Mouse (Mus musculus) neural tube, embryonic 13.5 days (tissue): ENCODE measurements around the gene Fam81a. TPM values are rescaled to one million over a fixed set of nuclear protein-coding genes. Genes with fewer than 3 reads are reported as not detected.

Source experiments
- ATAC-seq: fragments of 200-750 bp; cut with Nextera tagmentation; 2 replicates; pipeline ENCODE4 v1.8.0; 2017; ENCODE audit warnings: low read depth, mild to moderate bottlenecking, moderate TSS enrichment, moderate library complexity
- H3K27ac ChIP-seq: fragments of 300-500 bp; sonication (generic); replicated peaks from 2 replicates; pipeline ENCODE4 v1.5.1; 2015; ENCODE audit warnings: moderate library complexity, mild to moderate bottlenecking, inconsistent platforms
- H3K27me3 ChIP-seq: fragments of 300-500 bp; sonication (generic); 2 replicates; pipeline ENCODE4 v1.6.1; 2015; ENCODE audit warnings: mild to moderate bottlenecking, inconsistent platforms
- H3K36me3 ChIP-seq: fragments of 300-500 bp; sonication (generic); 2 replicates; pipeline ENCODE4 v1.6.1; 2015; ENCODE audit warnings: mild to moderate bottlenecking, inconsistent platforms
- H3K4me1 ChIP-seq: fragments of 300-500 bp; sonication (generic); replicated peaks from 2 replicates; pipeline ENCODE4 v1.6.1; 2015; ENCODE audit warnings: inconsistent platforms
- H3K4me2 ChIP-seq: fragments of 300-500 bp; sonication (generic); 2 replicates; pipeline ENCODE4 v1.6.1; 2015; ENCODE audit warnings: inconsistent platforms, mild to moderate bottlenecking, moderate library complexity
- H3K4me3 ChIP-seq: fragments of 300-500 bp; sonication (generic); 2 replicates; pipeline ENCODE4 v1.5.1; 2015; ENCODE audit warnings: mild to moderate bottlenecking, inconsistent platforms
- H3K9ac ChIP-seq: fragments of 300-500 bp; sonication (generic); 2 replicates; pipeline ENCODE4 v1.6.1; 2015; ENCODE audit warnings: moderate library complexity, mild to moderate bottlenecking, inconsistent platforms
- H3K9me3 ChIP-seq: fragments of 300-500 bp; sonication (generic); 2 replicates; pipeline ENCODE4 v1.6.1; 2016; ENCODE audit warnings: inconsistent platforms
- WGBS: fragments of 180-500 bp; shearing (Covaris S2); methylation state at CpG from one replicate; pipeline ENCODE4 v1.1.7; 2015; 5-methylcytosine and 5-hydroxymethylcytosine counted together
- polyA plus RNA-seq: library from polyadenylated mRNA; unstranded; fragments of >200 nt; fragmentation: Nextera tagmentation; extraction: Ambion mirVana; gene quantifications from 2 replicates; pipeline ENCODE4 v1.2.1, GENCODE M21; 2015

The Fam81a gene
- polyA plus RNA-seq, 1 experiment from 2014 or later, result 5.1 TPM

DNA sequence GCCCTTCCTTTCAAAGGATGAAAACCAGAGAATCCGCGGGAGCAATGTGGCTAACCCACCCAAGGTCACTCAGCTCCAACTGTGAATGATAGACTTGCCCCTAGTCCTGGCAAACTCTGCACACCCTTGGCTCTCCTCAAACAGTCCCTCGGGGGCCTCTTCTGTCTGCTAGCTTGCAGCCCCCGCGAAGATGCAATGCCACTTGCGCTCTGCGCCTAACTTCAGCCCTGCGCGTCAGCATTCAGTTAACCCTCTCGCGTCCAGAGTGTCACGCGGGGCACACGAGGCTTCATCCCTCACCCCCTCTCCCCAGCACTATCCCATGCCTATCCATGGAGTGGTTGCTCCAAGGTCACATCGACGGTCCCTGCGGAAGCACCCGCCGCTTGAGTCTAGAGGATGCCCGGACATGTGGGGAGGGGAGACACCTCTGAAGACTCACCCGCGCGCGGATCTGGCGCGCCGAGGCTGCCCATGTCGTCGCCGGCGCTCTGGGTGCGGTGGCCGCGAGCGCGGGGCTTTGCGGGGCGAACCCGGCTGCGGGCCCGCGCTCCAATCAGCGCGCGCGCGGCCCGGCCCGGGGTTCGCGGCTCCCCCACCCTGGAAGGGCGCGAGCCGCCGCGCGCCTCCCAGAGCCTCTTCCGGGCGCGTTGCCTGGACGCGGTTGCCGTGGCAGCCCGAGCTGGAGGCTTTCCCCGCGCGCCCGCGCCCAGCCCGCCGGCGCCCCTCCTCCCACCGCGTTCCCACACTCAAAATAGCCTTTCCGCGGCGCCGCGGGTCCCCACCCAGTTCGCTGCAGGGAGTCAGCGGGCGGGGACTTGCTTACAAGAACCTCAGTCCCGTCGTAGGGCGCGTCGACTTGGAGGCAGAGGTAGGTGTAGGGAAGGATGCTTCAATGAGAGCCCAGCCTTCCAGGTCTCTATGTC lies 1.2 kb downstream of the Fam81a start:
- Histone ChIP-seq H3K27ac (0 out of 2 replicates have a peak overlapping the region, but pooled peaks have one; percentile 18), H3K4me2 (peak overlapping the region; percentile 95), H3K9ac (peak overlapping the region; percentile 75), H3K4me3 (peak overlapping the region; percentile 70), H3K4me1 (peaks cover 20% of the 10 kb centered on the region), H3K36me3 (no peaks in the 10 kb centered on the region), H3K27me3 (peaks cover 25% of the 10 kb centered on the region), H3K9me3 (no peaks in the 10 kb centered on the region)
- peak; percentile 93 for ATAC-seq
- WGBS, result under 1% methylated on average over 67 of the region's 87 CpGs

DNA sequence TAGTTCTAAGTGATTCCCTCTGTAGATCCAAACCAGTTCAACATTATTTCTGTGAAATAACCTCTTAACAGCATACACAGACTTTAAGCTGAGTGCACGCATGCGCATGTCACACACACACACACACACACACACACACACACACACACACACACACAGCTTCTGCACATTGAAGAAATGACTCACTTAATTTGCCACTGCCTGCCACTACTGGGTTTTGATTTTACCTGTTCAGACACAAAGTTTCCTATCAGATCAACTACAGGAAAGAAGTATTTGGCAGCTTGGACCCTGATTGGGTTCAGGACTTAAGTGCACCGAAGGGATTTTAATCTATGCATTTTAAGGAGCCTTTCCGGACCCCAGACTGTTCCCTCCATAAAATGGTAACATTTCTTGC lies 2.0 kb downstream of the Fam81a start:
- no peaks in the 10 kb centered on the region for H3K36me3 ChIP-seq
- 0 out of 2 replicates have a peak overlapping the region, but pooled peaks have one; percentile 18 for H3K27ac ChIP-seq
- peaks cover 25% of the 10 kb centered on the region for H3K27me3 ChIP-seq
- peak overlapping the region; percentile 70 for H3K4me3 ChIP-seq
- peak overlapping the region; percentile 75; the same call in 1 of the 2 replicates for H3K9ac ChIP-seq
- WGBS, result 55% methylated on average over 4 of the region's 4 CpGs
- ATAC-seq, result no peak
- peak overlapping the region; percentile 95 for H3K4me2 ChIP-seq
- no peaks in the 10 kb centered on the region for H3K9me3 ChIP-seq
- peaks cover 20% of the 10 kb centered on the region for H3K4me1 ChIP-seq

DNA sequence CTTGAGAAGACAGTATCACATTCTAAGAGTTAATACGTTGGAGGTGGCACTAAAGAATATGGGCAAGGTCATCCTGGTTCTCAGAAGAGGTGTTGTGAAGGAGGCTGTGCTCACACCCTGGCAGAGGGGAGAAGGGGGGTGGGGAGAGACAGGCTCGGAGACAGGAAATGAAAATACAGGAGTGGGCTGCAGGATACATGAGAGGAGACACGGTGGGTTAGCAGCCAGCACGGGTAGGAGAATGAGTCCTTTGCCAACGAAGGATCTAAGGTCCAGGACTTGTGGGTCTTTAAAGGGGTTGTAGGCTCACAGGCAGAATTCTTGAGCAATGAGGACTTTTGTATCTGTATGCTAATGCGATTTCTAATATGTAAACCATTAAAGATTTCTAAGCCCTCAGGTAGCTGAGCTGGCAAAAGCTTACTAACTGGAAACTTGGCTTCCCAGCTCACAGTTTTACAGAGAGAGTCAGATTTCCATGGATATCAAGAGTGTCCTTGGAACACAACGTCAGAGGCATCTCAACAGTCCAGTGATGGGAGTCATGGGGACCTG lies 3.0 kb downstream of the Fam81a start:
- Histone ChIP-seq H3K4me2 (no peak overlapping the region), H3K4me3 (no peak overlapping the region)

DNA sequence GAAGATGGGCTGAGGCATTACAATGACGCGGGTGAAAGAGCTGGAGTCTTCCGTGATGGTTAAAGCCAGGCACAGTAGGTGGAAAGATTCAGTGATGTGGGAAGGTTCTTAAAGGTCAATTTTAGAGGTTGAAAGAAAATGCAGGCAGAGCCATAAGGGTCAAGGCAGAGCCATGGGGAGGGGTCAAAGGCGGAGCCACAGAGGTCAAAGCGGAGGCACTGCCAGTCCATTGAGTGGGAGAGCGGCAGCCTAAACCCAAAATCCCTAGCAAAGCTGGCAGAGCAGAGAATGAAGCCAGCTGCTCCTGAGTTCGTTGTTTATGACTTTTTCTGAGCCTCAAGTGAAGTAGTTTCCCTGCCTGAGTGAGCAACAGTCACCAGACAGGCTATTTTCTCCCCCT lies 3.8 kb downstream of the Fam81a start:
- H3K9me3 ChIP-seq, result no peaks in the 10 kb centered on the region
- H3K4me2 ChIP-seq, result no peak overlapping the region
- WGBS, result 33% methylated on average over 7 of the region's 7 CpGs
- H3K27ac ChIP-seq, result no peak overlapping the region
- H3K27me3 ChIP-seq, result peaks cover 22% of the 10 kb centered on the region
- no peak overlapping the region for H3K9ac ChIP-seq
- ATAC-seq, result no peak
- H3K36me3 ChIP-seq, result no peaks in the 10 kb centered on the region
- no peak overlapping the region for H3K4me3 ChIP-seq
- peaks cover 20% of the 10 kb centered on the region for H3K4me1 ChIP-seq

More for the DNA sequence above, 3.0 kb downstream of the Fam81a start:
- H3K4me1 ChIP-seq, result peaks cover 20% of the 10 kb centered on the region
- H3K9ac ChIP-seq, result no peak overlapping the region
- no peak for ATAC-seq
- peaks cover 25% of the 10 kb centered on the region for H3K27me3 ChIP-seq
- no peaks in the 10 kb centered on the region for H3K9me3 ChIP-seq
- no peak overlapping the region for H3K27ac ChIP-seq
- H3K36me3 ChIP-seq, result no peaks in the 10 kb centered on the region
- 46% methylated on average over 7 of the region's 7 CpGs for WGBS

DNA sequence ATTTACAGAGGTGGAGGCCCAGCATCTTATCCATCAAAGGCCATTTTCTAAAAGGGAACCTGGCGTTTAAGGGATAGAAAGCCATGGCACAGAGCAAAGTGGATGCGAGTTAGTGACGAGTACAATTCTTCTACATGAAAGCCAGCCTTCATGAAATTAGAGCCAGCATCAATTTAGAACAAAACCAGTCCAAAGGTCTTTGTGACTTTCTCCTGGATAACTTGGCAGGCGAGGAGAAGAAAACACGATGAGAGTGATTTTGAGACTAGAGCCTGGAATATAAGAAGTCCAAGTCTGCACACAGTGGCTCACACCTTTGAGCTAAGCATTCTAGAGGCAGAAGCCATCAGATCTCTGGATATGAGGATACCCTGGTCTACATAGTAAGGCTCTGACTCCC lies 4.4 kb downstream of the Fam81a start:
- Histone ChIP-seq H3K27ac (no peak overlapping the region), H3K4me2 (no peak overlapping the region), H3K9me3 (no peaks in the 10 kb centered on the region), H3K4me3 (no peak overlapping the region), H3K27me3 (peaks cover 19% of the 10 kb centered on the region; the same call in 1 of the 2 replicates), H3K36me3 (no peaks in the 10 kb centered on the region), H3K9ac (no peak overlapping the region), H3K4me1 (peaks cover 20% of the 10 kb centered on the region)
- ATAC-seq, result no peak
- WGBS, result 78% methylated on average over 5 of the region's 5 CpGs

DNA sequence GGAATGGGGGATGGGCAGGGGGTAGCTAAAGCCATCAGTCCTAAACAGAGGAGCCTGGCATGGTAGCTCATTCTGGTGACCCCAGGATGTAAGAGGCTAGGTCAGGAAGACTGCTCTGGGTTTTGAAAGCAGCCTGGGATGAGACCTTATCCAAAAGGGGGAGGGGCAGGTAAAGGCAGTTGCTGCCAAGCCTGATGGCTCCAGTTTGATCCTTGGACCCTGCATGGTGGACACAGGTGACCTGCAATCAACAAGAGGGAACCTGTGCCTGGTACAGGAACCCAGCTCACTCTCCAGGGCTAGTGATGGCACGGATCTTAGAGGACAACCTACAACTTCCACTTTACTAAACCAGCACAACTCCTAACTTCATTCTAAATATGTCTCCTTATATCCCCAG lies 7.2 kb downstream of the Fam81a start:
- 91% methylated on average over 1 of the region's 1 CpGs for WGBS
- H3K9me3 ChIP-seq, result no peaks in the 10 kb centered on the region
- no peaks in the 10 kb centered on the region for H3K4me1 ChIP-seq
- H3K36me3 ChIP-seq, result no peaks in the 10 kb centered on the region
- no peak overlapping the region for H3K9ac ChIP-seq
- H3K4me2 ChIP-seq, result no peak overlapping the region
- no peak for ATAC-seq
- H3K4me3 ChIP-seq, result no peak overlapping the region
- H3K27ac ChIP-seq, result no peak overlapping the region
- peaks cover 9% of the 10 kb centered on the region; the same call in 1 of the 2 replicates for H3K27me3 ChIP-seq

DNA sequence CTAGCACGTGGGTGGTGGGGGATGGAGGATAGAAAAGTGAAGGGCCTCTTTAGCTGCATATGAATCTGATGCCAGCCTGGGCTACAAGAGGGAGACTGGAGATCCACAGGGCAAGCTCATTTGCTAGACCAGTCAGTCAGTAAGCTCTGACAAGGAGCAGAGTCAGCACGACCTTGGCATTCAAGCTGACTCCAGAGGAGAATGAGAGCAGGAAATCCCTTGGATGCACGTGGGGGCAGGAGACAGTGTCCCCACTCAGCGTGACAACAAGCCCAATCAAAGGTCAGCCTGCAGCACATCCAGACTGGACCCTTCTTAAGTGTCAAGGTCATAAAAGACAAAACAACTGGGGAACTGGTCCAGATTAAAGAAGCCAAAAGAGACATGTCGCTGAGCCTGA lies 7.6 kb downstream of the Fam81a start:
- no peaks in the 10 kb centered on the region for H3K4me1 ChIP-seq
- 0 out of 2 replicates have a peak, but pooled peaks cover 6% of the 10 kb centered on the region for H3K27me3 ChIP-seq
- no peak overlapping the region for H3K27ac ChIP-seq
- no peak overlapping the region for H3K4me3 ChIP-seq
- no peaks in the 10 kb centered on the region for H3K36me3 ChIP-seq
- no peaks in the 10 kb centered on the region for H3K9me3 ChIP-seq
- ATAC-seq, result no peak
- no peak overlapping the region for H3K4me2 ChIP-seq
- no peak overlapping the region for H3K9ac ChIP-seq
- WGBS, result 74% methylated on average over 5 of the region's 5 CpGs

DNA sequence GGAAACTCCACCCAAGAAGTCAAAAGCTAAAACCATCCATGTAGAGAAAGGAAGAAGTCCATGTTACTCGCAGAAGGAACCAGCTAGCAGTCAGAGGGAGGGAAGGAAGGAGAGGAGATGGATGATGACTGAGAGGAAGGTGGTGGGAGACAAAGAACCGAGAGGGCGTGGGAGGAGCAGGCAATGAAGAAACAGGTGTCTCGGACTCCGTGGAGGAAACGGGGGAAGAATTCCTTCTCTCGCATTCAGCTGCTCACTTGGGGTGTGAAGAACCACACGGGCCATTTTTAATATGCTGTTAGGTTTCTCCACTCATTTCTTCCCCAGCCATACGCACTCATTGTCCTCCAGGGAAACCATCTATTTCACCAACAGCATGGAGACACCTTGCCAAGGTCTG lies 8.1 kb downstream of the Fam81a start:
- H3K4me1 ChIP-seq, result no peaks in the 10 kb centered on the region
- no peak overlapping the region for H3K4me2 ChIP-seq
- 0 out of 2 replicates have a peak, but pooled peaks cover under 1% of the 10 kb centered on the region for H3K27me3 ChIP-seq
- H3K9me3 ChIP-seq, result no peaks in the 10 kb centered on the region
- WGBS, result 88% methylated on average over 9 of the region's 9 CpGs
- no peak overlapping the region for H3K4me3 ChIP-seq
- H3K27ac ChIP-seq, result no peak overlapping the region
- ATAC-seq, result no peak
- no peaks in the 10 kb centered on the region for H3K36me3 ChIP-seq
- no peak overlapping the region for H3K9ac ChIP-seq

DNA sequence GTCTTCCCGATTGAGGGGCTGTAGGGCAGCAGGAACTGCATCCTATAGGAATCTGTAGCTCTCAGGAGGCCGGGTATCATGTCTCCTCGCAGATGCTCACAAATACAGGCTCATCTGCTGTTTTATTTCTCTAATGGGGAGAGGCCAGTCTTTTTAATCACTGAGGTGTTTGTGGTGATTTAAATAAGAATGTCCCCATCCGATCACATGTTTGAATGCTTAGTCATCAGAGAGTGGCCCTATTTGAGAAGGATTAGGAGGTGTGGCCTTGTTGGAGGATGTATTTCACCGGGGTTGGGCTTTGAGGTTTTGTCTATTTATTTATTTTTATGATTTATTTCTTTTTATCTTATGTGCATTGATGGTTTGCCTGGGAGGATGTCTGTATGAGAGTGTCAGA lies 11.6 kb downstream of the Fam81a start:
- no peak overlapping the region for H3K9ac ChIP-seq
- WGBS, result 83% methylated on average over 5 of the region's 5 CpGs
- H3K4me2 ChIP-seq, result no peak overlapping the region
- no peaks in the 10 kb centered on the region for H3K27me3 ChIP-seq
- ATAC-seq, result no peak
- H3K36me3 ChIP-seq, result no peaks in the 10 kb centered on the region
- H3K4me1 ChIP-seq, result no peaks in the 10 kb centered on the region
- H3K4me3 ChIP-seq, result no peak overlapping the region
- no peak overlapping the region for H3K27ac ChIP-seq
- no peaks in the 10 kb centered on the region for H3K9me3 ChIP-seq

DNA sequence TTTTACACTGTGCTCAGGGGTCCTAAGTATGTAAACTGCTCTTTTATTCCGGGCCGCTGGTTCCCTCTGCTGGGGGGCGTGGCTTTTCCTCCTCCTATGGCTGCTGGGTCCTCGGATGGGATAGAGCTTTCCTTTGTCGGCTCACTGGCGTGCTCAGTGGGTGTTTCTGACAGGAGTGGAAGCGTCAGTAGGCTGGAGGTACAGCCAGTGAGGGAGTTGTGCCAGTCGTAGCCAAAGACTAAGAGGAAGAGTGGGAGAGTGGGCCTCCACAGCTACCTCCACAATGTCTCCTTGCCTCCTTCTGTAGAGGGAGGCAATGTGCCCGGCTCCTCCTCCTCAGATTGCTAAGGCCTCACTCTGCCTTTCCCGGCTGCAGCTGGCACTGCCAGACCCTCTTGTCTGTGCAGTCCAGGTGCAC lies 30.5 kb downstream of the Fam81a start:
- H3K36me3 ChIP-seq, result no peaks in the 10 kb centered on the region
- H3K27me3 ChIP-seq, result no peaks in the 10 kb centered on the region
- peaks cover 14% of the 10 kb centered on the region for H3K4me1 ChIP-seq
- peak overlapping the region; percentile 23 for H3K4me3 ChIP-seq
- H3K4me2 ChIP-seq, result peak overlapping the region; percentile 54
- WGBS, result 2% methylated on average over 10 of the region's 10 CpGs
- peak; percentile 88 for ATAC-seq
- H3K27ac ChIP-seq, result 0 out of 2 replicates have a peak overlapping the region, but pooled peaks have one; percentile 13
- H3K9me3 ChIP-seq, result no peaks in the 10 kb centered on the region
- peak overlapping the region; percentile 63 for H3K9ac ChIP-seq

DNA sequence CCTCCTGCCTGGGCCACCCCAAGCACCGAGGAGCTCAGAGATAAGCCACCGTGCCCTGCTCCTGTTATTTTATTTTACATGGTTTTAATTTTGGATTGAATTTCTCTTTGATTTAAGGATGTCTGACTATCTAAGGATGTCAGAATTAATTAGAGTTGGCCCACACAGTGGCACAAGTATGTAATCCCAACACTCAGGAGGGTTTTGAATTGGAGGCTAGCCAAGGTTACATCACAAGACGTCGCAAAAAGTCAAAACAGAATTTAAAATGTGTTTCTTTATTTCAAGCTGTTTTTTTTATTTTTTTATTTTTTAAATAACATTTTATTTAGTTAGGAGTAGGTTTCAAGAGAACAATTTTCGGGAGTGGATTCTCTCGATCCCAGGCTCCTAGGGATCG lies 31.5 kb downstream of the Fam81a start:
- Histone ChIP-seq H3K4me1 (peaks cover 14% of the 10 kb centered on the region), H3K27ac (no peak overlapping the region), H3K9ac (no peak overlapping the region), H3K9me3 (no peaks in the 10 kb centered on the region), H3K4me3 (no peak overlapping the region), H3K27me3 (no peaks in the 10 kb centered on the region), H3K36me3 (no peaks in the 10 kb centered on the region), H3K4me2 (no peak overlapping the region)
- 75% methylated on average over 7 of the region's 7 CpGs for WGBS
- no peak for ATAC-seq

DNA sequence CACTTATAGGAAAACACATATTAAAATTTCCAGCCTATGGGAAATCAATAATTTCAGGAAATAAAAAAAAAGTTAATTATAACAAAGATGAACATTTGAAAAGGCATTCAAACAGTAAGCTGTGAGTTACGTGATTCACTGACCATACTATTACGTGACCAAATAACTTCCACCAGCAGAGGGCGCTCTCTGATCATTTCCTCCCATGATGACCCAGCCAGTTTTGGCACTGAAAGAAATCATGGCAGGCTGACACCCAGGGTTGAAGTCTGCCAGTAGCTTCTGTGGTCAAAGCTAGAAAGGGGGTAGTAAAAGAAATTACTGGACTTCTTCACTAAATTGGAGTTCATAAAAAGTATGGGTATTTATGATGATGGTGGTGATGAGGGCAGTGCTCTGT lies 33.1 kb downstream of the Fam81a start:
- WGBS, result 8% methylated on average over 3 of the region's 3 CpGs
- no peak overlapping the region for H3K4me2 ChIP-seq
- peaks cover 14% of the 10 kb centered on the region for H3K4me1 ChIP-seq
- H3K27ac ChIP-seq, result no peak overlapping the region
- H3K27me3 ChIP-seq, result no peaks in the 10 kb centered on the region
- no peak overlapping the region for H3K9ac ChIP-seq
- H3K4me3 ChIP-seq, result no peak overlapping the region
- ATAC-seq, result no peak
- H3K9me3 ChIP-seq, result no peaks in the 10 kb centered on the region
- no peaks in the 10 kb centered on the region for H3K36me3 ChIP-seq
